Comparison of ENCODE assay signal across 8 mouse cellular contexts in genomic region chr2:4561196-4561595, GRCm38 (mm10).
DNase-seq lines count a peak whose midpoint lies in the region; ATAC-seq and TF ChIP-seq lines count a peak whose summit lies in the region.

No protein-coding gene starts in this region.

- peak overlapping the region; percentile 66 for H3K4me3 ChIP-seq in lung, adult 2 months (replicated peaks; ENCODE audit: extremely low read depth, low read depth, low read length)
- H3K4me3 ChIP-seq in embryonic facial prominence, embryonic 13.5 days = peak overlapping the region; percentile 52
- peak overlapping the region; percentile 59 for H3K4me3 ChIP-seq in intestine, embryonic 14.5 days (ENCODE audit: low read depth, low read length)
- H3K4me3 ChIP-seq in midbrain, embryonic 16.5 days (ENCODE audit: low read depth, low read length) = 0 out of 2 replicates have a peak overlapping the region, but pooled peaks have one; percentile 7

- ATAC-seq in embryonic facial prominence, embryonic 13.5 days (ENCODE audit: insufficient number of reproducible peaks, insufficient read depth, low FRiP score, low TSS enrichment, low read depth) = no peak
- no peak for ATAC-seq in intestine, embryonic 14.5 days (replicated peaks; ENCODE audit: low FRiP score, low TSS enrichment, low read depth)
- ATAC-seq in midbrain, embryonic 16.5 days = no peak

- peak overlapping the region; percentile 97 for H3K27ac ChIP-seq in embryonic facial prominence, embryonic 13.5 days
- H3K27ac ChIP-seq in intestine, embryonic 14.5 days (ENCODE audit: low read depth) = 0 out of 2 replicates have a peak overlapping the region, but pooled peaks have one; percentile 7
- no peak overlapping the region for H3K27ac ChIP-seq in midbrain, embryonic 16.5 days (ENCODE audit: low read length)

- H3K9me3 ChIP-seq in embryonic facial prominence, embryonic 13.5 days = no peaks in the 10 kb centered on the region
- H3K9me3 ChIP-seq in intestine, embryonic 14.5 days (ENCODE audit: control insufficient read depth, low read length) = no peaks in the 10 kb centered on the region
- no peaks in the 10 kb centered on the region for H3K9me3 ChIP-seq in midbrain, embryonic 16.5 days (replicated peaks; ENCODE audit: control insufficient read depth, low read length, poor library complexity, severe bottlenecking)

- no peaks in the 10 kb centered on the region for H3K27me3 ChIP-seq in embryonic facial prominence, embryonic 13.5 days
- H3K27me3 ChIP-seq in intestine, embryonic 14.5 days (replicated peaks; ENCODE audit: control insufficient read depth, insufficient read depth, low read length) = no peaks in the 10 kb centered on the region
- no peaks in the 10 kb centered on the region for H3K27me3 ChIP-seq in midbrain, embryonic 16.5 days (ENCODE audit: control insufficient read depth, insufficient read depth, low read depth, low read length)

- no peak for DNase-seq in lung, adult 2 months
- no peak for DNase-seq in lung, postnatal 10 days
- DNase-seq in intestine, embryonic 14.5 days (ENCODE audit: low spot score) = no peak
- no peak for DNase-seq in right cerebral cortex, postnatal 25 days
- no peak for DNase-seq in cerebellum, postnatal 14 days
- no peak for DNase-seq in layer of hippocampus, adult 9-10 months (ENCODE audit: low spot score)

- 15% methylated on average over 5 of the region's 5 CpGs for WGBS in lung, adult 2 months
- WGBS in embryonic facial prominence, embryonic 13.5 days = 19% methylated on average over 5 of the region's 5 CpGs
- WGBS in intestine, embryonic 14.5 days = 16% methylated on average over 5 of the region's 5 CpGs
- whole genome bisulfite sequencing in midbrain, embryonic 16.5 days = 37% methylated on average over 5 of the region's 5 CpGs

- peaks cover 19% of the 10 kb centered on the region for H3K36me3 ChIP-seq in embryonic facial prominence, embryonic 13.5 days
- peaks cover 10% of the 10 kb centered on the region for H3K36me3 ChIP-seq in intestine, embryonic 14.5 days (ENCODE audit: control insufficient read depth, insufficient read depth, low read length)
- H3K36me3 ChIP-seq in midbrain, embryonic 16.5 days (ENCODE audit: control insufficient read depth, insufficient read depth, low read length) = peaks cover 6% of the 10 kb centered on the region

- peak overlapping the region; percentile 74 for H3K9ac ChIP-seq in embryonic facial prominence, embryonic 13.5 days
- H3K9ac ChIP-seq in intestine, embryonic 14.5 days (ENCODE audit: low read length) = peak overlapping the region; percentile 36
- H3K9ac ChIP-seq in midbrain, embryonic 16.5 days (ENCODE audit: low read depth, low read length) = peak overlapping the region; percentile 36; the same call in 1 of the 2 replicates

- peak overlapping the region; percentile 77 for H3K4me2 ChIP-seq in embryonic facial prominence, embryonic 13.5 days
- H3K4me2 ChIP-seq in intestine, embryonic 14.5 days (ENCODE audit: low read length) = peak overlapping the region; percentile 72
- H3K4me2 ChIP-seq in midbrain, embryonic 16.5 days (ENCODE audit: low read length) = peak overlapping the region; percentile 36

- TF ChIP-seq POLR2A in lung, adult 2 months (IDR thresholded peaks at IDR 0.05; ENCODE audit: borderline replicate concordance, extremely low read depth, low read depth, low read length) = no peak

- no peak for TF ChIP-seq CTCF in lung, adult 2 months (IDR thresholded peaks at IDR 0.05; ENCODE audit: insufficient read depth, low read length)

- H3K4me1 ChIP-seq in lung, adult 2 months (ENCODE audit: control insufficient read depth, insufficient read depth, low read length) = peaks cover 26% of the 10 kb centered on the region
- peaks cover 86% of the 10 kb centered on the region for H3K4me1 ChIP-seq in embryonic facial prominence, embryonic 13.5 days
- H3K4me1 ChIP-seq in intestine, embryonic 14.5 days (replicated peaks; ENCODE audit: control insufficient read depth, insufficient read depth, low read length) = peaks cover 48% of the 10 kb centered on the region
- peaks cover 39% of the 10 kb centered on the region for H3K4me1 ChIP-seq in midbrain, embryonic 16.5 days (ENCODE audit: control insufficient read depth, insufficient read depth, low read length)

Comparison
In these comparisons a context has a peak if more than half of its experiments do, and no peak if none do; other contexts are left out.
1. H3K4me3 ChIP-seq: peak in every context shown above with its lines; median percentile 66 in lung, adult 2 months; 59 in intestine, embryonic 14.5 days; 52 in embryonic facial prominence, embryonic 13.5 days; 7 in midbrain, embryonic 16.5 days.